Mouse (Mus musculus) neural tube, embryonic 12.5 days (tissue): ENCODE measurements around the gene Scrn3. TPM values are rescaled to one million over a fixed set of nuclear protein-coding genes. Genes with fewer than 3 reads are reported as not detected.

Experiments
- ATAC-seq: fragments of 200-750 bp; cut with Nextera tagmentation; 2 replicates; pipeline ENCODE4 v1.8.0; 2017; ENCODE audit warnings: low read depth, mild to moderate bottlenecking, moderate TSS enrichment, moderate library complexity; ENCODE audit not compliant: low FRiP score
- H3K27ac ChIP-seq: fragments of 300-500 bp; sonication (generic); 2 replicates; pipeline ENCODE4 v1.5.1; 2016
- H3K27me3 ChIP-seq: fragments of 300-500 bp; sonication (generic); replicated peaks from 2 replicates; pipeline ENCODE4 v1.6.1; 2016; ENCODE audit warnings: mild to moderate bottlenecking
- H3K36me3 ChIP-seq: fragments of 300-500 bp; sonication (generic); 2 replicates; pipeline ENCODE4 v1.6.1; 2016; ENCODE audit warnings: mild to moderate bottlenecking
- H3K4me1 ChIP-seq: fragments of 300-500 bp; sonication (generic); 2 replicates; pipeline ENCODE4 v1.6.1; 2016
- H3K4me2 ChIP-seq: fragments of 300-500 bp; sonication (generic); replicated peaks from 2 replicates; pipeline ENCODE4 v1.6.1; 2016; ENCODE audit warnings: mild to moderate bottlenecking
- H3K4me3 ChIP-seq: fragments of 300-500 bp; sonication (generic); 2 replicates; pipeline ENCODE4 v1.5.1; 2016
- H3K9ac ChIP-seq: fragments of 300-500 bp; sonication (generic); 2 replicates; pipeline ENCODE4 v1.6.1; 2016; ENCODE audit warnings: mild to moderate bottlenecking
- H3K9me3 ChIP-seq: fragments of 300-500 bp; sonication (generic); 2 replicates; pipeline ENCODE4 v1.6.1; 2016; ENCODE audit warnings: mild to moderate bottlenecking
- WGBS: fragments of 180-500 bp; shearing (Covaris S2); methylation state at CpG from one replicate; pipeline ENCODE4 v1.1.7; 2016; 5-methylcytosine and 5-hydroxymethylcytosine counted together
- polyA plus RNA-seq: library from polyadenylated mRNA; unstranded; fragments of >200 nt; fragmentation: Nextera tagmentation; extraction: Ambion mirVana; gene quantifications from 2 replicates; pipeline ENCODE4 v1.2.1, GENCODE M21; 2016

The Scrn3 gene
- polyA plus RNA-seq, 1 experiment from 2014 or later, result 12.3 TPM

- H3K4me2 ChIP-seq, result peak overlapping the region; percentile 62; the same call in 1 of the 2 replicates
- H3K27ac ChIP-seq, result no peak overlapping the region
- no peaks in the 10 kb centered on the region for H3K36me3 ChIP-seq
- WGBS, result 1% methylated on average over 14 of the region's 14 CpGs
- peaks cover 38% of the 10 kb centered on the region for H3K4me1 ChIP-seq
- ATAC-seq, result no peak
- no peak overlapping the region for H3K9ac ChIP-seq
- peaks cover 91% of the 10 kb centered on the region for H3K27me3 ChIP-seq
- no peak overlapping the region for H3K4me3 ChIP-seq
- no peaks in the 10 kb centered on the region for H3K9me3 ChIP-seq
Observed at GRCm38 (mm10) chr2:73270071-73270592, 42.3 kb upstream of the Scrn3 start.

DNA sequence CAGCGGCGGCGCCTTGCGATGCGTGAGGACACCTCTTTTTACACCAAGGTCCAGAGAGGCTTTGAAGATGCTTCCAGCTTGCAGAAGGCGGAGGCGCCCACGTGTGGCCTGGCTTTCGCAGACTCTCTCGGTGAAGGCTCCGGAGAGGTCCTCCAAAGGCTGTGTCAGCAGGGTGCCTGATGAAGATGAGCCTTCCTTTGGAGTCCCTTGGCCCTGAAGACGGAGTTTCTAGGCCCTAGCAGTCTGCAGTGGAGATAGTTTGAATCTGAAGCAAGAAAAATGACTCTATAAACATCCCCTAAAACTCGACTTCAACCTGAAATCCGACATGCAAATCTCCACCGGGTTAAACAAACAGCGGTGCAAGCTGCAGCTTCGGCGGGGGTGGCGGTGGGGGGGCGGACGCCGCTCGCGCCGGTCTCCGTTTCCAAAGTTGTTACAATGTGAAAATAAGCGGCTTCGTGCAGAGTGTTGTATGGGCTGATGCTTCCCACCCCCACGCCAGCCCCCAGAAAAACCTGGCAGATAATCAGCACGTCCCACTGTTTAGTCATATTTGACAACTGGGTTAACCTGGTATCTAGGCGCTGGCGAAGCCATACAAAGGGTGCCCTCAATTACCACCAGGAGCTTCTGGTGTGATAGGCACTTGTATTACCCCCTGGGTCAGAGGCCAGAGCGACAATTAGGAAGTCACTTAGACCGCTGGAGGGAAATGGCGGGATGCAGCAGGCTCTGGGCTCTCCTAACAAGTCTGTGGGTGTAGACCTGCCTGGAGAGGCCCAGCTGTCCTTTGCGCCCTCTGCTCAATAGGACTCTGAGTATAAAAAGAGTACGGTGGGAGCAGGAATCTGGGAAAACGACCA lies 41.6 kb upstream of the Scrn3 start:
- H3K36me3 ChIP-seq, result no peaks in the 10 kb centered on the region
- WGBS, result under 1% methylated on average over 38 of the region's 38 CpGs
- H3K4me2 ChIP-seq, result peak overlapping the region; percentile 62
- H3K9me3 ChIP-seq, result no peaks in the 10 kb centered on the region
- H3K27ac ChIP-seq, result no peak overlapping the region
- H3K4me1 ChIP-seq, result peaks cover 38% of the 10 kb centered on the region
- ATAC-seq, result peak; percentile 7; the same call in 1 of the 2 replicates
- H3K9ac ChIP-seq, result no peak overlapping the region
- peaks cover 84% of the 10 kb centered on the region for H3K27me3 ChIP-seq
- peak overlapping the region; percentile 2; the same call in 1 of the 2 replicates for H3K4me3 ChIP-seq

DNA sequence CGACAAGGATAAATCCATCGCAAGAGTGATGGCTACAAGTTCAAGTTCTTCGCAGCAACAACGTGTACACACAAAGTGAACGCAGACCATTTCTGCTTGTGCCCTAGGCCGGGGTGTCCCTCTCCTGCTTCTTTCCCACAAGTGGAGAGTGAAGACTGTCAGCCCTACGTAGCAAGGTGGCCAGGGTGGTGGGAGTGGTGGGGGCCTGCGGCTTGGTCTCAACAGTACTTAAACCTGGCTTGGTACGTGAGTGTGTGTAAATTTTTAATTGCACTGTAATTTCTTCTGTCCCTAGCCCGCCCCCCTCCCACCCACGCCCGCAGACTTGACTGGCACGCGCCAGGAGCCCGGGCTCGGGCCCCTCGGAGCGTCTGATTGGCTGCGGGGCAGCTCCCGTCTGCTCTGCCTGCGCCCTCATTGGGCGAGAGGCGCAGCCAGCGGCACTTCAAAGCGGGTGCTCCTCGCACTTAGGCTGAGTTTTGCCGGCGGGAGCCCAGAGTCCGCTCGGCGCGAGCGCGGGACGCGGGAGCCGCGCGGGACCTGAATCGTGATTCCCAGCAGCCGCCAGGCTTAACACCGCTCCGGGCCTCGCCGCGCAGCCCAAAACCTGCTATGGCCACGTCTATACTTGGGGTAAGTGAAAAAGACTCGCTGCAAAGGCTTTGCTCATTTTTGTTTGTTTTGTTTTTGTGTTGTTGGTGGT lies 40.8 kb upstream of the Scrn3 start, which contains the start of gene Sp9:
TSS of gene Sp9 (plus strand) at position 467 of the 703 bp plus-strand sequence.
- Histone ChIP-seq H3K36me3 (no peaks in the 10 kb centered on the region), H3K4me2 (peak within 1 kb of the TSS; percentile 62), H3K4me1 (peaks cover 38% of the 10 kb centered on the region), H3K9me3 (no peaks in the 10 kb centered on the region), H3K4me3 (peak within 1 kb of the TSS; percentile 40), H3K9ac (peak within 1 kb of the TSS; percentile 53; the same call in 1 of the 2 replicates), H3K27ac (no peak within 1 kb of the TSS), H3K27me3 (peaks cover 77% of the 10 kb centered on the region)
- under 1% methylated on average over 45 of the region's 48 CpGs for WGBS
- ATAC-seq, result peak; percentile 85

DNA sequence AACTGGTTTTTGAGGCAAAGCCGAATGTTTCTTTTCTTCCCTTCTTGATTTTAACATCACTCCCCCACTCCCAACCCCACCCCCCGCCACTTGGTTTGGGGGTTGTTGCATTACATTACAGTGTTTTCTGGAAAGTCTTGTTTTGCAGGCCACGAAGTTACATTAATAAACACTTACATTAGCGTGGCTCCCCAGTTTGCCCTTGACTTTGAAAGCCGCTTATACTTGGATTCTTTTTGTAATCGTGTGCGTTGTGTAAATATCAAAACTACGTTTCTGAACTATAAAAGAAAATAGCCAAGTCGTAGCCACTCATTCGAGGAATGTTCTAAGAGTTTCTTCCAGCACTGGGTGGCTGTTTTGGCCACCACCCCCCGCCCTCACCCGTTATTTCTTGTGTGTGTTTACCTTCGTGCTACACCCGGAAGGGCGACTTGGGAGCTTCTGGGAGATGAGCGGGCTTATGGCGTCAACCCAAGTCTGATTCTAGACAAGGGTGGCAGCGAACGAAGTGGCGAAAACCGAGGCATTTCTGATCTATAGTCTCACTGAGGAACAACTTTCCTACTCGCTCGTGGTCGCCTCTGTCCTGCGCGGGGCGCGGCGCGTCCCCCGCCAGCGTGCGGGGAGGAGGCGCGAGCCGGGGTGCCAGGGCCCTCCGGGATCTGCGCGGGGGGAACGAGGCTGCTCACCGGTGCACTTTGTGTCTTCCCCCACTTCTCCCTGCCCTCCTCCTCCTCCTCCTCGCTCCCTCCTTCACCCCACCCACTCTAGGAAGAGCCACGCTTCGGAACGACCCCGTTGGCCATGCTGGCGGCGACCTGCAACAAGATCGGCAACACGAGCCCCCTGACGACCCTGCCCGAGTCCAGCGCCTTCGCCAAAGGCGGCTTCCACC lies 39.8 kb upstream of the Scrn3 start:
- H3K27ac ChIP-seq, result no peak overlapping the region

GRCm38 (mm10) chr2:73273249-73274118 lies 38.9 kb upstream of the Scrn3 start:
- H3K4me1 ChIP-seq, result peaks cover 48% of the 10 kb centered on the region
- H3K4me2 ChIP-seq, result peak overlapping the region; percentile 62
- under 1% methylated on average over 102 of the region's 110 CpGs for WGBS

More for the DNA sequence above, 39.8 kb upstream of the Scrn3 start:
- WGBS, result under 1% methylated on average over 55 of the region's 55 CpGs
- ATAC-seq, result no peak
- peaks cover 45% of the 10 kb centered on the region for H3K4me1 ChIP-seq
- peaks cover 78% of the 10 kb centered on the region for H3K27me3 ChIP-seq
- peak overlapping the region; percentile 62 for H3K4me2 ChIP-seq
- H3K4me3 ChIP-seq, result peak overlapping the region; percentile 40
- no peaks in the 10 kb centered on the region for H3K9me3 ChIP-seq
- no peaks in the 10 kb centered on the region for H3K36me3 ChIP-seq
- peak overlapping the region; percentile 53 for H3K9ac ChIP-seq

GRCm38 (mm10) chr2:73274119-73274920 lies 38.1 kb upstream of the Scrn3 start:
- peak overlapping the region; percentile 62 for H3K4me2 ChIP-seq
- no peaks in the 10 kb centered on the region for H3K9me3 ChIP-seq
- H3K27ac ChIP-seq, result no peak overlapping the region
- H3K4me3 ChIP-seq, result peak overlapping the region; percentile 40
- peaks cover 77% of the 10 kb centered on the region for H3K27me3 ChIP-seq
- under 1% methylated on average over 88 of the region's 88 CpGs for WGBS
- H3K9ac ChIP-seq, result peak overlapping the region; percentile 53
- ATAC-seq, result no peak
- H3K4me1 ChIP-seq, result peaks cover 56% of the 10 kb centered on the region
- H3K36me3 ChIP-seq, result no peaks in the 10 kb centered on the region

More at GRCm38 (mm10) chr2:73273249-73274118, 38.9 kb upstream of the Scrn3 start:
- Histone ChIP-seq H3K27me3 (peaks cover 75% of the 10 kb centered on the region), H3K9me3 (no peaks in the 10 kb centered on the region), H3K36me3 (no peaks in the 10 kb centered on the region), H3K4me3 (peak overlapping the region; percentile 40), H3K27ac (no peak overlapping the region), H3K9ac (peak overlapping the region; percentile 53)
- ATAC-seq, result 0 out of 2 replicates have a peak, but pooled peaks have one; percentile 22

DNA sequence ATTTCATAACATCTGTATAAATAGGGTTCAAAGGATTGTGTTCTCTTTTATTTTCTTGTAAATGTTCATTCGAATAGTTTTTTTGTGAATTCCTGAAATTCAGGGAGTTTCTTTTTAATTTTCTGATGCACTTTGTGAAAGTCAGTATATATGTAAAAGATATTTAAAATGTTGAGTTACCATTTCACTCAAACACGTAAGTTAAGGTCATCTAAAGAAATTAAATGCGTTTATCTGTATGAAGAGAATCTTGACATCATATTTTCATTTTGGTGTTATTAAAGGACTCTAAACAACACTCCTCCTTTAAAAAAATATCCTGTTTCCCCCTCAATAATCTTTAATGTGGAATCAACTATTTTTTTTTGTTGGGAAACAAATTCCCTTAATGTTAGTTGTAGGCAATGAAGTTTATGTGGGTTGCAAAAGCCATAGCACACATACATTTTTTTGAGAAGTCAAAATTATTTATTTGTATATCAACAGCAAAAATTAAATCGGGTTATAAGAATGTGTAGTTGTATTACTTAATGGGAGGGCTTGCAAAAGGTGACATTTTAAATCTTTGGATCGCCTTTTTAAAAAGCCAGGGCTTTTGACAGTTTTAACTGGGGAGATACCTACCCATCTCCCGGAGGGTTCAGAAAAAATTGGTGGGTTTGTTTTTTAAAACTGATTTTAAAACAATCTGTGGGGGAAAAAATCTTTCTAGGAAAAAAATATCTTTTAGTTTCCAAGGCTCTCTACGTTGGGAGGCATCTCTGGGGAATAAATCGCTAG lies 37.0 kb upstream of the Scrn3 start:
- Histone ChIP-seq H3K9me3 (no peaks in the 10 kb centered on the region), H3K36me3 (no peaks in the 10 kb centered on the region), H3K9ac (no peak overlapping the region), H3K4me3 (no peak overlapping the region), H3K27me3 (peaks cover 74% of the 10 kb centered on the region), H3K4me2 (no peak overlapping the region), H3K27ac (no peak overlapping the region), H3K4me1 (peaks cover 59% of the 10 kb centered on the region)
- 9% methylated on average over 8 of the region's 8 CpGs for WGBS
- ATAC-seq, result no peak

DNA sequence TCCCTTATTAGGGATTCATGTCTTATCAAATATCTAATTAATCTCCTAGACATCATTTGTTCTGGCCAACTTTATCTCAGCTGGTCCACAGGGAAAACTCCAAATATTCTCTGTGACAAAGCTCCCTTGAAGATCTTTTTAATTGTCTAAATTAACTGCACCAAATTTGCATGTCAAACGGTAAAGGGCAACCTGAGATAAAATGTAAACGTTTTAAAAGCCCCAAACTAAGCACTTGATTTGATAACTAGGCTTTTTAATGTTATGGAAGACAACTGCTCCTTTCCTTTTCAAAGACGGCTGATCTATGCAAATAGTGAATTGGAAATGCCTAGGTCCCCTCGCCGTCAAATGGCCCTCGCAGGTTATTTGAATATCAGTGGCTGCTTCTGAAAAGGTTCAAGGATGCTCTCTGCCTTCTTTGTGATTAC lies 36.2 kb upstream of the Scrn3 start:
- WGBS, result under 1% methylated on average over 6 of the region's 6 CpGs
- H3K4me1 ChIP-seq, result peaks cover 61% of the 10 kb centered on the region
- peaks cover 74% of the 10 kb centered on the region for H3K27me3 ChIP-seq
- no peak overlapping the region for H3K27ac ChIP-seq
- no peak overlapping the region for H3K4me2 ChIP-seq
- no peaks in the 10 kb centered on the region for H3K9me3 ChIP-seq
- no peak for ATAC-seq
- H3K9ac ChIP-seq, result no peak overlapping the region
- H3K36me3 ChIP-seq, result no peaks in the 10 kb centered on the region
- H3K4me3 ChIP-seq, result no peak overlapping the region

- no peak for ATAC-seq
- no peak overlapping the region for H3K27ac ChIP-seq
- peaks cover 54% of the 10 kb centered on the region for H3K4me1 ChIP-seq
- 0 out of 2 replicates have a peak overlapping the region, but pooled peaks have one; percentile 38 for H3K9ac ChIP-seq
- peak overlapping the region; percentile 40 for H3K4me2 ChIP-seq
- H3K36me3 ChIP-seq, result no peaks in the 10 kb centered on the region
- H3K9me3 ChIP-seq, result no peaks in the 10 kb centered on the region
- peaks cover 75% of the 10 kb centered on the region for H3K27me3 ChIP-seq
- peak overlapping the region; percentile 23; the same call in 1 of the 2 replicates for H3K4me3 ChIP-seq
- under 1% methylated on average over 38 of the region's 38 CpGs for WGBS
Observed at GRCm38 (mm10) chr2:73277021-73277708, 35.2 kb upstream of the Scrn3 start.
